Mouse (Mus musculus) myocyte (in vitro differentiated cells): ENCODE results near the gene Gm3285.

Experiments
- CEBPB ChIP-seq: IDR thresholded peaks from 2 replicates; pipeline ENCODE4 v1.6.1; 2011; ENCODE audit warnings: mild to moderate bottlenecking, moderate library complexity; ENCODE audit not compliant: poor library complexity, insufficient read depth, severe bottlenecking
- E2F4 ChIP-seq: IDR thresholded peaks from one replicate; pipeline ENCODE4 v1.6.1; 2011; ENCODE audit warnings: mild to moderate bottlenecking, control low read depth, moderate library complexity; ENCODE audit not compliant: insufficient read depth
- MAX ChIP-seq: IDR thresholded peaks from one replicate; pipeline ENCODE4 v1.6.1; 2011; ENCODE audit warnings: low read depth, mild to moderate bottlenecking, control low read depth
- POLR2A ChIP-seq: IDR thresholded peaks from one replicate; pipeline ENCODE4 v1.6.1; 2011; ENCODE audit warnings: low read depth, mild to moderate bottlenecking, control low read depth, moderate library complexity; ENCODE audit not compliant: insufficient read length
- USF1 ChIP-seq: IDR thresholded peaks from one replicate; pipeline ENCODE4 v1.6.1; 2011; ENCODE audit warnings: low read depth, mild to moderate bottlenecking, control low read depth, moderate library complexity

- no peak for TF ChIP-seq USF1
- no peak for TF ChIP-seq POLR2A
- no peak for TF ChIP-seq E2F4
- TF ChIP-seq MAX = no peak
- TF ChIP-seq CEBPB = no peak
Observed at GRCm38 (mm10) chr10:77852559-77852958, 9.2 kb upstream of the Gm3285 start, which contains the start of gene Gm10318.
